Mouse (Mus musculus): ENCODE data around the gene Rad9a. TPM values are rescaled to one million over a fixed set of nuclear protein-coding genes. Genes with fewer than 3 reads are reported as not detected.
"Not testable (repeated sequence)": the region's sequence is repeated elsewhere in the genome, so short reads cannot be mapped to it uniquely, and the experiment has no call there.

Rad9a gene
- 1 to 10 TPM; 7.3 to 8.3 TPM for total RNA-seq (2021)
- long read RNA-seq, experiment 1, partial matches to known transcripts = 2 of 8 reads
- long read RNA-seq, experiment 1, other reads (novel, unspliced or antisense) = 4 of 8 reads
- long read RNA-seq, experiment 2, transcript Rad9a-201 (11 exons, 2,081 nt) = major isoform, 7 of 17 reads
- long read RNA-seq, experiment 2, partial matches to known transcripts = 2 of 17 reads
- long read RNA-seq, experiment 2, other reads (novel, unspliced or antisense) = 5 of 17 reads

- DNase-seq (ENCODE audit: low spot score in 2 of 2) = peak; percentile 91 to 96
Measured at GRCm38 (mm10) chr19:4201291-4201909, at the start of gene Rad9a. Rad9a (minus strand) TSS chr19:4201662.

- not testable (repeated sequence) for DNase-seq (ENCODE audit: low spot score in 2 of 2)
Measured at GRCm38 (mm10) chr19:4248683-4249082, 47.2 kb upstream of the Rad9a start.

- DNase-seq (ENCODE audit: low spot score in 2 of 2) = no peak
Measured at GRCm38 (mm10) chr19:4247010-4247409, 45.5 kb upstream of the Rad9a start.

GRCm38 (mm10) chr19:4244775-4245174, 43.3 kb upstream of the Rad9a start:
- DNase-seq (ENCODE audit: low spot score in 2 of 2) = no peak

GRCm38 (mm10) chr19:4242416-4242815, 41.0 kb upstream of the Rad9a start:
- DNase-seq (ENCODE audit: low spot score in 2 of 2) = no peak

- DNase-seq (ENCODE audit: low spot score in 2 of 2) = no peak
Measured at GRCm38 (mm10) chr19:4240247-4240668, 38.8 kb upstream of the Rad9a start.

GRCm38 (mm10) chr19:4234548-4234947, 33.1 kb upstream of the Rad9a start:
- no peak for DNase-seq (ENCODE audit: low spot score in 2 of 2)

GRCm38 (mm10) chr19:4232651-4233050, 31.2 kb upstream of the Rad9a start:
- DNase-seq (ENCODE audit: low spot score in 2 of 2) = no peak

GRCm38 (mm10) chr19:4232186-4232572, 30.7 kb upstream of the Rad9a start:
- DNase-seq (ENCODE audit: low spot score in 2 of 2) = no peak

- peak; percentile 95 to 97 for DNase-seq (ENCODE audit: low spot score in 2 of 2)
Measured at GRCm38 (mm10) chr19:4231253-4232185, 30.1 kb upstream of the Rad9a start, which contains the start of gene Pold4. Pold4 (plus strand) TSS chr19:4231899.

- no peak for DNase-seq (ENCODE audit: low spot score in 2 of 2)
Measured at GRCm38 (mm10) chr19:4230415-4230814, 29.0 kb upstream of the Rad9a start.

GRCm38 (mm10) chr19:4229451-4230076, 28.1 kb upstream of the Rad9a start:
- no peak for DNase-seq (ENCODE audit: low spot score in 2 of 2)

GRCm38 (mm10) chr19:4228891-4229290, 27.4 kb upstream of the Rad9a start:
- no peak for DNase-seq (ENCODE audit: low spot score in 2 of 2)

- DNase-seq (ENCODE audit: low spot score in 2 of 2) = peak; percentile 43 to 61
Measured at GRCm38 (mm10) chr19:4227894-4228678, 26.6 kb upstream of the Rad9a start.

- DNase-seq (ENCODE audit: low spot score in 2 of 2) = no peak
Measured at GRCm38 (mm10) chr19:4227446-4227845, 26.0 kb upstream of the Rad9a start.

GRCm38 (mm10) chr19:4226779-4227178, 25.3 kb upstream of the Rad9a start:
- no peak for DNase-seq (ENCODE audit: low spot score in 2 of 2)

- DNase-seq (ENCODE audit: low spot score in 2 of 2) = no peak
Measured at GRCm38 (mm10) chr19:4222165-4222564, 20.7 kb upstream of the Rad9a start.

GRCm38 (mm10) chr19:4220957-4221743, 19.7 kb upstream of the Rad9a start:
- DNase-seq (ENCODE audit: low spot score in 2 of 2) = no peak

- no peak for DNase-seq (ENCODE audit: low spot score in 2 of 2)
Measured at GRCm38 (mm10) chr19:4220416-4220815, 19.0 kb upstream of the Rad9a start.

- DNase-seq (ENCODE audit: low spot score in 2 of 2) = no peak
Measured at GRCm38 (mm10) chr19:4219943-4220342, 18.5 kb upstream of the Rad9a start.

Measured in gastrocnemius, postnatal 4 days (tissue).